Mouse (Mus musculus): ENCODE results near the gene Pam. TPM values are rescaled to one million over a fixed set of nuclear protein-coding genes. Genes with fewer than 3 reads are reported as not detected.

Pam gene
- polyA plus RNA-seq, 1 experiment, result 67.3 TPM

DNA sequence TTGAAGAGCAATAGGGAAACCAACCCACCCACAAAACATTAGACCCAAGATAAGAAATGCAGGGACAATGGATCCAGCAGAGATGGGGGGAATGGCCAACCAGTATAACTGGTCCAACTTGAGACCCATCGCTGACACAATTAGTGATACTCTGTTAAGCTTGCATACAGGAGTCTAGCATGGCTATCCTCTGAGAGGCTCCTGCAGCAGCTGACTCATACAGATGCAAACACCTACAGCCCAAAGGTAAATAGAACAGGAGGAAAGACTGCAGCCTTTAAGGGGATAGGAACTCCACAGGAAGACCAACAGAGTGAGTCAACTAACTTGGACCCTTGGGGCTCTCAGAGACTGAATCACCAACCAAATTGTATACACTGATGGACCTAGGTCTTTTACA lies 98.4 kb downstream of the Pam start:
- 92% methylated on average over 1 of the region's 1 CpGs for WGBS
- TF ChIP-seq POLR2A (IDR thresholded peaks at IDR 0.05; ENCODE audit: control insufficient read depth, extremely low read depth, insufficient read depth, low read length, poor library complexity), result no peak
- no peak for TF ChIP-seq CTCF (IDR thresholded peaks at IDR 0.05; ENCODE audit: borderline replicate concordance, control insufficient read depth, extremely low read depth, insufficient read depth, low read length, poor library complexity)
- Histone ChIP-seq H3K27me3 (ENCODE audit: control insufficient read depth, insufficient read depth, low read length) (no peaks in the 10 kb centered on the region), H3K4me1 (replicated peaks; ENCODE audit: control insufficient read depth, insufficient read depth, low read length) (no peaks in the 10 kb centered on the region), H3K4me3 (ENCODE audit: control insufficient read depth, insufficient read depth, low read length) (no peak overlapping the region), H3K36me3 (ENCODE audit: control insufficient read depth, insufficient read depth, low read length) (no peaks in the 10 kb centered on the region), H3K27ac (ENCODE audit: control insufficient read depth, insufficient read depth, low read length) (no peak overlapping the region)
- no peak for DNase-seq

DNA sequence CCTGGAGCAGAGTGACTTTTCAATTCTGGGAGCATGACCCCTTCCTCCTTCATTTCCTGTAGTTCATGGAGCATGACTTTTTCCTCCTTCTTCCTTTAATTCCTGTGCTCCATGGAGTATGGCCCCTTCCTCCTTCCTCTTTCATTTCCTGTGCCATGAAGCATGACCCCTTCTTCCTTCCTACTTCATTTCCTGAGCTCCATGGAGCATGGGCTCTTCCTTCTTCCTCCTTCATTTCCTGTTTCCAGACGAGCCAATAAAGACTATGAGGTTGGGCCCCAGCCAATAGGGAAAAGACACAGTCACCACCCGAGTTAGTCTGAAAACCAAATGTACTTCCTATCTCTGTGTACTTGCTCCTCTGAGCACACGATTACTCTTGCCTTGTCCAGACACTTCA lies 103.5 kb downstream of the Pam start:
- 74% methylated on average over 3 of the region's 3 CpGs for WGBS
- Histone ChIP-seq H3K36me3 (ENCODE audit: control insufficient read depth, insufficient read depth, low read length) (no peaks in the 10 kb centered on the region), H3K27me3 (ENCODE audit: control insufficient read depth, insufficient read depth, low read length) (no peaks in the 10 kb centered on the region), H3K4me1 (replicated peaks; ENCODE audit: control insufficient read depth, insufficient read depth, low read length) (no peaks in the 10 kb centered on the region), H3K27ac (ENCODE audit: control insufficient read depth, insufficient read depth, low read length) (no peak overlapping the region), H3K4me3 (ENCODE audit: control insufficient read depth, insufficient read depth, low read length) (no peak overlapping the region)
- no peak for DNase-seq
- TF ChIP-seq CTCF (IDR thresholded peaks at IDR 0.05; ENCODE audit: borderline replicate concordance, control insufficient read depth, extremely low read depth, insufficient read depth, low read length, poor library complexity) (no peak), POLR2A (IDR thresholded peaks at IDR 0.05; ENCODE audit: control insufficient read depth, extremely low read depth, insufficient read depth, low read length, poor library complexity) (no peak)

DNA sequence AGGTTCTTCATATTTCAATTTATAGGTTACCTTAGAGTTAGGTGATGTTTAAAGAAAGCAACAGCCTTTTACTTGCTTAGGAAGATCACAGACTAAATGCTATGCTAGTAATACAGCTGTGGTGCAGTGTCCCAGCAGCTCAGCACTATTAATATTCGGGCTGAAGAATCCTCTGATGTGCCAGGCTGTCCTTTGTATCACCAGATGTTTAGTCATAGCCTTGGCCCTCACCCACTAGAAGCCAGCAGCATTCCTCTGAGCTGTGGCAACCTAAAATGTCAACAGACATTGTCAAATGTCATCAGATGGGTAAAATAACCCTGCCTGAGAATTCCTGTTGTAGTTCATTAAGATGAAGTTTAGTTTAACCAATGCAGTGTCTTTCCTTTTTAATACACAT lies 112.3 kb downstream of the Pam start:
- Histone ChIP-seq H3K27me3 (ENCODE audit: control insufficient read depth, insufficient read depth, low read length) (no peaks in the 10 kb centered on the region), H3K36me3 (ENCODE audit: control insufficient read depth, insufficient read depth, low read length) (no peaks in the 10 kb centered on the region), H3K4me3 (ENCODE audit: control insufficient read depth, insufficient read depth, low read length) (no peak overlapping the region), H3K4me1 (replicated peaks; ENCODE audit: control insufficient read depth, insufficient read depth, low read length) (no peaks in the 10 kb centered on the region), H3K27ac (ENCODE audit: control insufficient read depth, insufficient read depth, low read length) (no peak overlapping the region)
- WGBS, result 80% methylated on average over 1 of the region's 1 CpGs
- TF ChIP-seq CTCF (IDR thresholded peaks at IDR 0.05; ENCODE audit: borderline replicate concordance, control insufficient read depth, extremely low read depth, insufficient read depth, low read length, poor library complexity) (no peak), POLR2A (IDR thresholded peaks at IDR 0.05; ENCODE audit: control insufficient read depth, extremely low read depth, insufficient read depth, low read length, poor library complexity) (no peak)
- no peak for DNase-seq

DNA sequence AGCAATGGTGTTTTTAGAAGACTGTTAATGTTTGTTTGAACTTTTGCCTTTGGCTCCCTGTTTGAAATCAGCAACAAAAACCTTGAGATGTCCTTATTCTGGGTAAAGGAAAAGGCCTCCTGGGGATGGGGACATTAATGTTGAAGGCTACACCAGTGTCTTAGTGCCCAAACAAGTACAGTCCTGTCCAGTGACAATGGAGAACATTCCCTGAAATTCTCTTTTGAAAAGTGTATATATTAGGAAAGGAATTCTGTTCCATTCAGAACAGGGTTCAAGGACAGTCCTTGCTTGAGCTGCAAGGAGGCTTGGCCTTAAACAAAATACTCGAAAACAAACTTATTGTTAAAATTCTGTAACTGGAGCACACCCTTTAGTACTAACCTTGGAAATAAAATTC lies 116.0 kb downstream of the Pam start:
- DNase-seq, result no peak
- WGBS, result 93% methylated on average over 1 of the region's 1 CpGs
- H3K4me1 ChIP-seq (replicated peaks; ENCODE audit: control insufficient read depth, insufficient read depth, low read length), result no peaks in the 10 kb centered on the region; the same call in 1 of the 2 replicates

DNA sequence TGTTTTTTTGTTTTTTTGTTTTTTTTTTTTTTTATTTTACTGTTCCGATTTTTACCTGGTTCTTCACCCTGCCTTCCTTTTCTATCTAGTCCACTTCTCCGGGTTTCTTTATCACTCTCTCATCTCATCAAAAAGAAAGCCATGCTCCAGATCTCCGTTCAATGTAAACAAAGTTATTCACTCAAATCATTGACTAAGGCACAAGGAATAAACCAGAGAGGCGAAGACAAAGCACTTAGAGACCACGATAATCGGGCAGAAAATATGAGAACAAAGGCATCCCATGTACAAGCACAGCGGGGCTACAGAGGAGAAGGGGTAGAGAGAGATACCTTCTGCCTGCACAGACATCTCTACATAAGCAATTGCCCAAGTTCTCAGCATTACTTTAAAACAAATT lies 117.9 kb downstream of the Pam start:
- TF ChIP-seq CTCF (IDR thresholded peaks at IDR 0.05; ENCODE audit: borderline replicate concordance, control insufficient read depth, extremely low read depth, insufficient read depth, low read length, poor library complexity), result no peak
- no peak for TF ChIP-seq POLR2A (IDR thresholded peaks at IDR 0.05; ENCODE audit: control insufficient read depth, extremely low read depth, insufficient read depth, low read length, poor library complexity)
- peaks cover 5% of the 10 kb centered on the region; the same call in 1 of the 2 replicates for H3K27me3 ChIP-seq (ENCODE audit: control insufficient read depth, insufficient read depth, low read length)
- H3K27ac ChIP-seq (ENCODE audit: control insufficient read depth, insufficient read depth, low read length), result no peak overlapping the region
- H3K4me1 ChIP-seq (replicated peaks; ENCODE audit: control insufficient read depth, insufficient read depth, low read length), result no peaks in the 10 kb centered on the region; the same call in 1 of the 2 replicates
- H3K4me3 ChIP-seq (ENCODE audit: control insufficient read depth, insufficient read depth, low read length), result no peak overlapping the region
- 72% methylated on average over 7 of the region's 7 CpGs for WGBS
- H3K36me3 ChIP-seq (ENCODE audit: control insufficient read depth, insufficient read depth, low read length), result no peaks in the 10 kb centered on the region
- no peak for DNase-seq

More for the DNA sequence above, 116.0 kb downstream of the Pam start:
- Histone ChIP-seq H3K27me3 (ENCODE audit: control insufficient read depth, insufficient read depth, low read length) (peaks cover 5% of the 10 kb centered on the region; the same call in 1 of the 2 replicates), H3K27ac (ENCODE audit: control insufficient read depth, insufficient read depth, low read length) (no peak overlapping the region), H3K4me3 (ENCODE audit: control insufficient read depth, insufficient read depth, low read length) (no peak overlapping the region), H3K36me3 (ENCODE audit: control insufficient read depth, insufficient read depth, low read length) (no peaks in the 10 kb centered on the region)
- TF ChIP-seq POLR2A (IDR thresholded peaks at IDR 0.05; ENCODE audit: control insufficient read depth, extremely low read depth, insufficient read depth, low read length, poor library complexity), result no peak
- TF ChIP-seq CTCF (IDR thresholded peaks at IDR 0.05; ENCODE audit: borderline replicate concordance, control insufficient read depth, extremely low read depth, insufficient read depth, low read length, poor library complexity), result no peak

DNA sequence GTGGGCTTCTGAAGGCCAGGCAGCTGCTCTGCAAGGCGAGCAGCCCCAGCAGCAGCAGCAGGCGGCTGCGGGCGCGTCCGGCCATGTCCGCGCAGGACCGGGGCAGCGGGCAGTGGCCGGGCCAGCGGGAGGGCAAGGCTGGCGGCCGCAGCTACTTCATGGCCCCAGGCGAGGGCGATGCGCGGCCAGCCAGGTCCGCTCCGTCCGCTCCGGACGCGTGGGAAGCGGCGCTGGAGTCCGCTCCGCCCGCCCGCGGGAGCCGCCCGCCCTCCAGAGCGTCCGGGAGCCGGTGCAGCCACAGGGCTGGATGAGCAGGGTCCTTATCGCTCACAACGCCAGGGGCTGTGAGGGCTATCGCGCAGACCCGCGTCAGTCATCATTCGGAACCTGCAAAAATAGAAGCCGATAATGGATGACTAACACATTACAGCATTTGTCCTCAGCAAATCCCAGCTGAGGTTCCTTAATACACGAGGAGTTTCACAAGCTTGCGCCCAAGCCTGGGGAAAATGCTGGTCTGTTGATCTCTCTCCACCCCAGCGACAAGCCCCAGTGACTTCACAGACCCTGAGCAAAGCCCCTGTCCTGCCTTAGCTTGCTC lies 118.5 kb downstream of the Pam start:
- peak overlapping the region; percentile 28 for H3K4me3 ChIP-seq (ENCODE audit: control insufficient read depth, insufficient read depth, low read length)
- H3K4me1 ChIP-seq (replicated peaks; ENCODE audit: control insufficient read depth, insufficient read depth, low read length), result no peaks in the 10 kb centered on the region; the same call in 1 of the 2 replicates
- no peaks in the 10 kb centered on the region for H3K36me3 ChIP-seq (ENCODE audit: control insufficient read depth, insufficient read depth, low read length)
- TF ChIP-seq CTCF (IDR thresholded peaks at IDR 0.05; ENCODE audit: borderline replicate concordance, control insufficient read depth, extremely low read depth, insufficient read depth, low read length, poor library complexity) (no peak), POLR2A (IDR thresholded peaks at IDR 0.05; ENCODE audit: control insufficient read depth, extremely low read depth, insufficient read depth, low read length, poor library complexity) (no peak)
- H3K27me3 ChIP-seq (ENCODE audit: control insufficient read depth, insufficient read depth, low read length), result peaks cover 5% of the 10 kb centered on the region; the same call in 1 of the 2 replicates
- H3K27ac ChIP-seq (ENCODE audit: control insufficient read depth, insufficient read depth, low read length), result no peak overlapping the region
- DNase-seq, result peak; percentile 1
- 5% methylated on average over 47 of the region's 47 CpGs for WGBS

All from thymus, adult 2 months (tissue).